Mouse (Mus musculus): ENCODE data around the gene Optc.

- TF ChIP-seq POLR2A (IDR thresholded peaks at IDR 0.05; ENCODE audit: borderline replicate concordance, insufficient read depth, low read length) (no peak), CTCF (IDR thresholded peaks at IDR 0.05; ENCODE audit: borderline replicate concordance, insufficient read depth, low read depth, low read length) (no peak)
Measured at GRCm38 (mm10) chr1:133886431-133886830, 21.4 kb downstream of the Optc start.

Data from cerebellum, adult 2 months (tissue).